Mouse (Mus musculus) lung, postnatal 0 days (tissue): Measurements from ENCODE around the gene Pogz.

Experiments used
- CTCF ChIP-seq: IDR thresholded peaks from 2 replicates; pipeline ENCODE4 v1.5.1; 2016; ENCODE audit warnings: antibody characterized with exemption, mild to moderate bottlenecking
- EP300 ChIP-seq: IDR thresholded peaks from 2 replicates; pipeline ENCODE4 v1.6.1; 2016; ENCODE audit warnings: antibody characterized with exemption, mild to moderate bottlenecking, control low read depth

GRCm38 (mm10) chr3:94814063-94814462 is 23.3 kb upstream of the Pogz start:
- TF ChIP-seq EP300 (no peak), CTCF (no peak)
